Mouse (Mus musculus): ENCODE measurements around the gene Rybp.

Rybp gene

GRCm38 (mm10) chr6:100220917-100221560 lies 66.2 kb downstream of the Rybp start:
- intact Hi-C loops (cut with DNase I) = no loop called here

- intact Hi-C loops (cut with DNase I) = no loop called here
Measured at GRCm38 (mm10) chr6:100219971-100220370, 67.3 kb downstream of the Rybp start.

DNA sequence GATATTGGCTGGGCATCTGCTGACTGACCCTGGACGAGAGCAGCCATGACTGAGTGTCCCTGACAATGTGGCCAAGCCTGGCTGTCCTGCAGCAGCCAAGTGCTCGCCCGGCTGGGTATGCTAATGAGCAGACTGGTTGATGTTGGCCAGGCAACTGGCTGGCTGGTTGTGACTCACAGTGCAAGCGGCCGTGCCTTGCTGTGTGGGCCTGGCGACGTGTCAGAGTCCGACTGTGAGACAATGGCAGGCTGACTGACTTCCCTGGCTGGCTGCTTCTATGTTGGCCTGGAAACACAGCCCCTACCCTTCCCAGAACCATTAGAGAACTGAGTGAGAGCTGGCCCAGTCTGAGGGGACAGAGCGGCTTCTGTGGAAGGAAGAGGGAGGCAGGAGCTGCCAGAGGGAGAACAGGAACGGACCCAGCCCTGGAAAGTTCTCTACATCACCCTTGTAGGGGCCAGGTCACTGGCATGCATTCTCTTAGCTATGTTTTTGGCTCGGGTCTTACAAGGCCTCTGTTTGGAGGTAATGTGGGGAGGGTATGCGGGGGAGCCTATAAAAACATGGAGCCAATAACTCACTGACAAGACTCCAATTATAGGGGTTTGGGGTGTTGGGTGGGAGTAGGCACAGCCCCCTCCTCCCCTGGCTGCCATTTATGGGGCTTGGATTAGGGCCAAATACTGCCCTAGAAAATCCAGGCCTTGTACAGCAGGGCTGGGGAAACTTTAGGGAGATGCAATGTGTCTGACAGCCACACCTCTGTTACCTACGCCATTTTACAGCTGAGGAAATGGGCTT lies 68.5 kb downstream of the Rybp start:
- intact Hi-C loops (cut with DNase I) = no loop called here

- intact Hi-C loops (cut with DNase I) = no loop called here
Measured at GRCm38 (mm10) chr6:100217507-100217906, 69.8 kb downstream of the Rybp start.

- intact Hi-C loops (cut with DNase I) = no loop called here
Measured at GRCm38 (mm10) chr6:100216945-100217344, 70.3 kb downstream of the Rybp start.

DNA sequence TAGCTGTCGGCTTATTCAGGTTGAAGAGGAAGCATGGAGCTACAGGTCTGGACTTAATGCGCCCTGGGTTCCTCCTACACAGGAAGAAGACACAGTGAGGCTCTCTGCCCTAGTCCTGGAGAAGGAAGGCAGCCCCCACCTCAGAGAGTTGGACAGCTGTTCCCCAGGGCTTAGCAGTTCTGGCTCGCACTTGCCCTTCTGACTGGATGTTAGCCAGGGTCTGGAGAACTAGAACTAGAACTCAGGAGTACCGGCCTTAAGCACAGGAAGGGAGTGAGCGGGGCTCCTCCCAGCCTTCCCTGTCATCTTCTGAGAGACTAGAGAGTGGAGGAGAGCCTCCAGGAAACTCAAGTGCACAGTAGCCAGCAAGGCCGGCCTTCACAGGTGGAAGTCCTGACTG lies 71.5 kb downstream of the Rybp start:
- intact Hi-C loops (cut with DNase I) = no loop called here

- intact Hi-C loops (cut with DNase I) = no loop called here
Measured at GRCm38 (mm10) chr6:100214132-100214913, 73.0 kb downstream of the Rybp start.

DNA sequence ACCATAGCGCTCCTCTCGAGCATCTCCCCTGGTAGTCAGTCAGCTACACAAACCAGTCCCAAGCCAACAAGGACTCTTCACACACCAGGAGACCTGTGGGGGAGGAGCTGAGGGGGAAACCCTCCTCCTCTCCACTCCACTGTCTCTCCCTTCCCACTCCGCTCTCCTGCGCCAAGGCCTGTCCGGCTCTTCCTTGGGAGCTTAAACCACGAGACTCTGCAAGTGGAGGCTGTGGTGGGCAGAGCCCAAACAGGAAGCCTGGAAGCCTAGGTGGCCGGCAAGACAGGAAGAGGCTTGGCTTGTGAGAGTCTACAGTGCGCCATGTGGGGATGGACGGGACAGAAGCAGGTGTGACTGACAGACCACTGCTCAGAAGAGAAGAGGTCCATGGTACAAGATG lies 73.7 kb downstream of the Rybp start:
- intact Hi-C loops (cut with DNase I) = no loop called here

- intact Hi-C loops (cut with DNase I) = no loop called here
Measured at GRCm38 (mm10) chr6:100212820-100213219, 74.5 kb downstream of the Rybp start.

GRCm38 (mm10) chr6:100211646-100212045 lies 75.6 kb downstream of the Rybp start:
- intact Hi-C loops (cut with DNase I) = no loop called here

DNA sequence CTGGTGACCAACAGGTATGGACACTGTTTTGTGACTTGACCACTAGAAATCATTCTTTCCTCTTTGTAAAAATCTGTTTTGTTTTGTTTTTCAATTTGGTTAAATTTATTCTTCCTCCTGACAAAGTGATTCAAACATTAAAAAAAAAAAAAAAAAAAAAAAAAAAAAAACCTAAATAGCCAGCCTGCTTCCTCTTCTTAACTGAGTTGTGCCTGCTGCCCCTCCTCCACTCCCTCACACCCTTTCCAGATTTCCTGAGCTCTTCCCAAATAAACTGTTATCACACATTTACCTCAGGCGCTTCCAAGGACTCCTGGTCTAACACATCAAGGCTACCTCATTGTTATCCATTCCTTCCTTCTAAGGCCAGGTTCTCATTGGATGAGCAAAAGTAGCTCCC lies 76.8 kb downstream of the Rybp start:
- intact Hi-C loops (cut with DNase I) = no loop called here

- intact Hi-C loops (cut with DNase I) = no loop called here
Measured at GRCm38 (mm10) chr6:100206741-100207275, 80.5 kb downstream of the Rybp start.

DNA sequence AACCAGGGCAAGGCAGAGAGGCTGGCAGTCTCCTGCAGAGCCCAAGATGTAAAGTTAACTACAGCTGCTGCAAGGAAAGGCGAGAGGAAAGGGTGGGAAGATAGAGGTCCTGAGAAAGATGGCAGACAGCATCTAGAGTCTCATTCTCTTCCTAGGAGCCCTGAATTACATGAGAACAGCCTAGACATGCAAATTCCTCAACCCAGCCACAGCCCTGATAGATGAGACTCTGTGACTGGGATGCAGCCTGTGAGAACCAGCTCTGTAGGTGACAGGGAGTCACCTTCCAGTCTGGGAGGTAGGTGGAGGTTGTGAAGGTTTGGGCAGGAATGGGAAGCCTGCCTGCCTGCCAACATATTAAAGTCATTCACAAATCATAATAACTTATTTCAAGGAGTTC lies 81.0 kb downstream of the Rybp start:
- intact Hi-C loops (cut with DNase I) = no loop called here

DNA sequence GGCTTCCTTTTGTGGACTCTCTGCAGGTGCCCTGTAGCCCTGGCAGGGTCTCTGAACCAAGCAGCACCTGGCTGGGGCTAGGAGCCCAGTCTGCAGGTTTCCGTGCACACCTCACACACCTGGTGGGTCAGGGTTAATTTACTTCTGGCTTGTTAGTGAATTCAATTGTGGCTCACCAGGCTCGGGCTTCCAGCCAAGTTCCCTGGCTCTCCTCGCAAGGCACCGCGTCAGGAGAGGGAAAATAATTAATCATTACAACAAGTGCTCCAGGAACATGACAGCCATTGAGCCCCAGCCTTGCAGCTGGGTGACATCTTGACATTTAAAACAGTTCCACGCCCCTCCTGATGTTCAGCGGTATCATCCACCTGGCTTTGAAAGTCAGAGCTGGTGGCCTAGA lies 82.8 kb downstream of the Rybp start:
- intact Hi-C loops (cut with DNase I) = no loop called here

DNA sequence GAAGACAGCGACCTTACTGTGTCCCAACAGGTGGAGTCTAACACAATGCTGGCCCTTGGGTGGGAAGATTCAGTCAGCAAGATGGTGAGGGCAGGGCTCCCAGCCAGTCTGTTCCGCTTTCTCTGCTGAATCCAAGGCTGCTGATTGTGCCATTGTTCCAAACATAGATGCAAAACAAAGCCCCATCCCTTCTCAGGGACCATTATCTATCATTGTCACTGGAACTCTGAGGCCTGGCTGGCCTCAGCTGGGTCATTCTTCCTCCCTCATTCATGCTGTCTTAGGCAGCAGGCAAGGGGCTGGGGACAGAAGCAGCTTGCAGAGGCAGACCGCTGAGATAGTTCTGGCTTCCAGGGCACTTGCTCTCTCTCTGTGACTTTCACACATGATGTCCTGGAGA lies 83.8 kb downstream of the Rybp start:
- intact Hi-C loops (cut with DNase I) = no loop called here

DNA sequence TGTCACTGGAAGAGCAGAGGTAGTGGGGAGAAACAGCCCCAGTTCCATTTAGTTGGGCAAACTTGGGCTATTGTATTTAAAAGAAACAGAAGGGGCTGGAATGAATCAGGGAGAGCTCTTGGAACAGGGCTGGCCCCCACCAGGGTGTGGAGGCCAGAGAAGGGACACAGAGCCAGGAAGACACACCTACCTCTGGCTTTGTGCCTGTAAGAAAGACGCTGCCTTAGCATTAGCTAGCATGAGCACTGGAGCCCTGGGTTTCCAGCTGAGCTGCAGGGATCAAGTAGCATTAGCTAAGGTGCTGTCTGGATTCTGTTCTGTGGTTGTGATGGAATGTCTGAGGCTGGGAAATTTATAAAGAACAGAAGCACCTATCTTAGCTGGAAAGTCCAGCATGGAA lies 85.2 kb downstream of the Rybp start:
- intact Hi-C loops (cut with DNase I) = no loop called here

DNA sequence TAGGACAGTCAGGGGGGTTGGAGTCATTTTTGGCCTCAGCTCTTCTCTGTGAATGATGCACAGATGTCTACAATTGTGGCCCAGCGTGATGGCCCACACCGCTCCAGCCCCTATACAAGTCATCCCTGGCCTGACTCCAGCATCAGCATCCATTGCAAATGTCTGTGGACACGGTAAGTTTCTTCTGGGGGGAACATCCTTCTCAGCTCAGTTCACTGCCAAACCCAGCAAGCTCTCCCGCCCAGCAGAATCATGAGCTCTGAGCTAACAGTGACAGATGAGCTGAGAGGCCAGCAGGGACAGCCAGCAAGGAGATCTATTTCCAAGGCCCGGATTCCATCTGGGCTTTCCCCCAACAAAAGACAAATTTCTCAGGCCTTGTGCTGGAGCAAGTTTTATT lies 90.2 kb downstream of the Rybp start:
- intact Hi-C loops (cut with DNase I) = no loop called here

DNA sequence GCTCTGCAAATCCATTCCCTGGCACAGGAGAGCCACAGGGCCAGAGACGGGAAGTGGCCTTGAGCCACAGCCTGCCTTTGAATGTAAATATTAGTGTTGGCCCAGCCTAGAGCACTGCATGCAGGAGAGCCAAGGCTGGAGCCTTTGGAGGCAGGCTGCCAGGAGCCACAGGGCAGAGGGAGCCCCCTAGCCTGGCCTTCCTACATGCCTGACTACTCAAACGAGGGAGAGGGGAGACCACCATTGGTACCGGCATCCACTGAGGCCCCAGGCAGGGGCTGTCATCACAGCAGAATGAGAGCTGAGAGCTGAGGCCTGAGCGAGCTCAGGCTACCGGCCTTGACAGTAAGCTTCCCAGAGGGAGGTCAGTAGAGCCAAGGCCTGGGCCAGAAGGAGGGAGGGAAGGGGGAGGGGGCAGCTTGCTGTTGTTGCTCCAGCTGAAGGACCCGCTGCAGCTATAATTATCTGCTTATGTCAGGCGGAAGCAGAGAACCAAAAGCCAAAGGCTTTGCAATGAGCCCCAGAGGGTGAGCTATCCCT lies 91.3 kb downstream of the Rybp start:
- intact Hi-C loops (cut with DNase I) = no loop called here

GRCm38 (mm10) chr6:100195091-100195490 lies 92.2 kb downstream of the Rybp start:
- intact Hi-C loops (cut with DNase I) = no loop called here

GRCm38 (mm10) chr6:100193760-100194159 lies 93.5 kb downstream of the Rybp start:
- intact Hi-C loops (cut with DNase I) = no loop called here

DNA sequence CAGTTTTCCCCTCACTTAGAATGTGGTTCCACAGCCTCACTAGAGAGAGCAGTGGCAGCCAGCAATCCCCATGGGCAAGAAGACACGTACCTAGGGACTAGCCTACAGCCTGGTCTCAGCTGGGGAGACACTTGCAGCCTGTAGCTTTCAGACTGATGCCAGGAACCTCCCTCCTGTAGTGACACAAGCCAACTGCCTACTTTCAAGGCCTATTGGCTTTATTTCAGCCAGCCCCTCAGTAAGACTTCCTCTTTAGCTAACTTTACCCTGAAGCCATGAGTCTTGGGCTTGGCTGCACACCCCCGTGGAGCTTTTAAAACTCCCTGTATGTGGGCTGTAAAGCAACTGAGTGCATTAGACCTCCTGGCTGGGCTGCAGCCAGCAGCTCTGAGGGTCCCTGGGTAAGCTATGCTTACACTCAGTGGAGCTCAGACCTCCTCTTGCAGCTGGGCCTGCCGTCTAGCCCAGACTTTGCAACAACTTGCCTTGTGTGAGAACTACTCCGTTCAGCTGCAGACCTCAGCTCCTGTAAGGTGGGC lies 94.5 kb downstream of the Rybp start:
- intact Hi-C loops (cut with DNase I) = no loop called here
